Mouse (Mus musculus): ENCODE data around the gene Gm10638. TPM values are rescaled to one million over a fixed set of nuclear protein-coding genes. Genes with fewer than 3 reads are reported as not detected.

The Gm10638 gene
- polyA plus RNA-seq, 1 experiment = 6.3 TPM

GRCm38 (mm10) chr8:86740899-86741298 lies 4.6 kb upstream of the Gm10638 start:
- Histone ChIP-seq H3K36me3 (ENCODE audit: control insufficient read depth, insufficient read depth, low read length) (no peaks in the 10 kb centered on the region), H3K27ac (ENCODE audit: insufficient read depth, low read depth, low read length) (no peak overlapping the region), H3K4me1 (ENCODE audit: control insufficient read depth, insufficient read depth, insufficient read length, low read length) (peaks cover 18% of the 10 kb centered on the region; the same call in 1 of the 2 replicates), H3K27me3 (ENCODE audit: control insufficient read depth, insufficient read depth, low read length) (no peaks in the 10 kb centered on the region), H3K4me3 (ENCODE audit: low read depth, low read length) (no peak overlapping the region)
- TF ChIP-seq CTCF (IDR thresholded peaks at IDR 0.05; ENCODE audit: extremely low read depth, insufficient read length, insufficient replicate concordance, low read depth, low read length) (no peak), POLR2A (IDR thresholded peaks at IDR 0.05; ENCODE audit: low read depth, low read length) (no peak)

GRCm38 (mm10) chr8:86741627-86742026 lies 3.9 kb upstream of the Gm10638 start:
- H3K27me3 ChIP-seq (ENCODE audit: control insufficient read depth, insufficient read depth, low read length) = no peaks in the 10 kb centered on the region
- no peak for TF ChIP-seq CTCF (IDR thresholded peaks at IDR 0.05; ENCODE audit: extremely low read depth, insufficient read length, insufficient replicate concordance, low read depth, low read length)
- TF ChIP-seq POLR2A (IDR thresholded peaks at IDR 0.05; ENCODE audit: low read depth, low read length) = no peak
- no peaks in the 10 kb centered on the region for H3K36me3 ChIP-seq (ENCODE audit: control insufficient read depth, insufficient read depth, low read length)
- H3K4me3 ChIP-seq (ENCODE audit: low read depth, low read length) = no peak overlapping the region
- peaks cover 17% of the 10 kb centered on the region for H3K4me1 ChIP-seq (ENCODE audit: control insufficient read depth, insufficient read depth, insufficient read length, low read length)
- no peak overlapping the region for H3K27ac ChIP-seq (ENCODE audit: insufficient read depth, low read depth, low read length)

DNA sequence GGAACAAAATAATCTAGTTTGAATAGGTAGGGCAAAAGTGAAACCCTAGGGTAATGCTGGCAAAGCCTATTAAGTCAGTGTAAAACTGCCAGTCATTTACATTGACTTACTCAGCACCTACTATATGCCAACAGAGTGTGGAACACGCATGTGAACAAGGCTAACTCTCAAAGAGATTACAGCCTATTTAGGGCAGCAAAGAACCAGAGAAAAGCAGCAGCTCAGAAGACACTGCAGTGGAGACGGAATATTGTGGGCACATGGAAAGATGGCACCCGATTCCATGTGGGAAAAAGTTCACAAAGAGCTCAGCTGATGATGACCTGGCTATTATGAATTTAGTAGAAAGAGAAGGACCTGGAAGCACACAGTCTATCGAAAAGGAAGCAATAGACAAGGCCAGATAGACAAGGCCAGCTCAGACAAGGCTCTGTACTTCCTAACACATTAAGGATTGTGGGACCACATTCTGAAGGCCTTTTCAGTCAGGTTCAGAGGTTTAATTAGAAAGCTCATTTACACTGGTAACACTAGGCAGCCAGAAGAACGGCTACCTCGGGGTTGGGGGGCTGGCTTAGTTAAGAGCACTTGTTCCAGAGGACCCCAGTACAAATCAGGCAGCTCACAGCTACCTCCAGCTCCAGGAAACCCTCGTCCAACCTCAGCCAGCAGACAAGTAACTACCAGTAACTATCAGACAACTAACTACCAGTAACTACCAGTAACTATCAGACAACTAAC lies 2.7 kb upstream of the Gm10638 start:
- 79% methylated on average over 7 of the region's 7 CpGs for WGBS
- 0 out of 2 replicates have a peak overlapping the region, but pooled peaks have one; percentile 11 for H3K27ac ChIP-seq (ENCODE audit: insufficient read depth, low read depth, low read length)
- peaks cover 18% of the 10 kb centered on the region for H3K4me1 ChIP-seq (ENCODE audit: control insufficient read depth, insufficient read depth, insufficient read length, low read length)
- H3K27me3 ChIP-seq (ENCODE audit: control insufficient read depth, insufficient read depth, low read length) = no peaks in the 10 kb centered on the region
- no peak overlapping the region for H3K4me3 ChIP-seq (ENCODE audit: low read depth, low read length)
- TF ChIP-seq CTCF (IDR thresholded peaks at IDR 0.05; ENCODE audit: extremely low read depth, insufficient read length, insufficient replicate concordance, low read depth, low read length) = no peak
- TF ChIP-seq POLR2A (IDR thresholded peaks at IDR 0.05; ENCODE audit: low read depth, low read length) = no peak
- H3K36me3 ChIP-seq (ENCODE audit: control insufficient read depth, insufficient read depth, low read length) = no peaks in the 10 kb centered on the region

DNA sequence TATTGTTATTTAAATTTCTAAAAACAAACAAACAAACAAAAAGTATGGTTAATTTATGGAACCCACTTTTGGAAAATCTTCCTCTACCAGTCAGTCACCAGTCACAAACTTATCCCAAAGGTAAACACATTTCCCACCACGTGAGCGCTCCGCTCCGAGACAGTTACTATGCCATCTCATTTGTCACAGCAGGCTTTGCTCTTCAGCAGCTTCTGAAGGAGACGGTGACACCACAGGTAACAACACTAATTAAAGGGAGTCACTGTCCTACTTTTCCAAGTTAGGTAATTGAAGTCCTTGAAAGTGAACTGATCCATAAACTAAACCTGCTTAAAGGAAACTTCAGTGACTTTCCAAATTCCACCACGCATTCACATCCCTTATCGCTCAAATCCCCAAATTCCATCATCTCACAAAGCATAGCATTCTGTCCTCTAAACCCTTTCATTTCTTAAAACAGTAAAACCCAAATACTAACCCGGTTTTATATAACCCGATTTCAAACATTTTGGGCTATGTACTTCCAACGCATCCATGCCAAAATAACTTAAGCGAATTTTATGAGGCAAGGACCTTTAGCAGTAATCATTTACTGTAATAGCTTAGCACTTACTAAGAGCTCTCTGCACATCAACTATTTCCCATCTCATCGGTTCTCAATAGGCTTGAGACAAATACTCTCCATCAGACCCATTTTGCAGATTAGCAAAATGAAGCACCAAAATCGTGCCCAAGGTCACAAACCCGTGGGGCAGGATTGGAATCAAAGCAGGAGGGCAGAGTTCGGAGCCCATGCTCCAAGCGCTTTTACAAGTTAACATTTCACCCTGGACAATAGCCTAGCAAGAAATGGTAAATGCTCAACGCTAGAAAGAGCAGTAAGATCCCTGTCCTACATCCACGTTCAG lies 932 bp upstream of the Gm10638 start:
- TF ChIP-seq CTCF (IDR thresholded peaks at IDR 0.05; ENCODE audit: extremely low read depth, insufficient read length, insufficient replicate concordance, low read depth, low read length) = no peak
- TF ChIP-seq POLR2A (IDR thresholded peaks at IDR 0.05; ENCODE audit: low read depth, low read length) = no peak
- H3K36me3 ChIP-seq (ENCODE audit: control insufficient read depth, insufficient read depth, low read length) = no peaks in the 10 kb centered on the region
- peak overlapping the region; percentile 99 for H3K4me3 ChIP-seq (ENCODE audit: low read depth, low read length)
- peak overlapping the region; percentile 89 for H3K27ac ChIP-seq (ENCODE audit: insufficient read depth, low read depth, low read length)
- no peaks in the 10 kb centered on the region for H3K27me3 ChIP-seq (ENCODE audit: control insufficient read depth, insufficient read depth, low read length)
- 18% methylated on average over 18 of the region's 18 CpGs for WGBS
- peaks cover 15% of the 10 kb centered on the region for H3K4me1 ChIP-seq (ENCODE audit: control insufficient read depth, insufficient read depth, insufficient read length, low read length)

DNA sequence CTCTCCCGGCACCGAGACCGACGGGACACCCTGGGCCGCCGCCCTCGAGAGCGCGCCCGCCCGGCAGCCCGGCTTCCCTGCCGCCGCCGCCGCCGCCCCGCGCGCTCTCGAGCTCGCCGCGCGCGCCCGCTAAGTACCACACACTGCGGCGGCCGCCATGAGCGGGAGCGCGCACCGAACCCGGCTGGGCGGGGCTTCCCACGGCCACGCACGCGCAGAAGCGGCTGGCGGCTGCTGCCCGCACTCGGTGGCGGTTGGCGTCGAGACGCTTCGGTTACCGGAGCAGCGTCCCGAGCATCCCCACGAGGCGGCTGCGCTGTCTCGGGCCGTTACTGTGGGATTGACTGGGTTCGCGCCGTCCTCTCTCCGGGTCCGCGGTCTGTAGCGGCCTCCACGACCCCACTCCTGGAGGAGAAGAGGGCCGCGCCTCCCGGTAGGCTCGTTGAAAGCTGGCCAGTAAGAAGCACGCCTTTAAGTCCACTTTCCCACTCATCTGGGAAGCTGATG lies 489 bp downstream of the Gm10638 start:
- Histone ChIP-seq H3K27me3 (ENCODE audit: control insufficient read depth, insufficient read depth, low read length) (no peaks in the 10 kb centered on the region), H3K4me3 (ENCODE audit: low read depth, low read length) (peak overlapping the region; percentile 99), H3K27ac (ENCODE audit: insufficient read depth, low read depth, low read length) (peak overlapping the region; percentile 89), H3K4me1 (ENCODE audit: control insufficient read depth, insufficient read depth, insufficient read length, low read length) (peaks cover 13% of the 10 kb centered on the region), H3K36me3 (ENCODE audit: control insufficient read depth, insufficient read depth, low read length) (no peaks in the 10 kb centered on the region)
- under 1% methylated on average over 63 of the region's 70 CpGs for whole genome bisulfite sequencing
- TF ChIP-seq CTCF (IDR thresholded peaks at IDR 0.05; ENCODE audit: extremely low read depth, insufficient read length, insufficient replicate concordance, low read depth, low read length) = no peak
- peak; percentile 56 for TF ChIP-seq POLR2A (IDR thresholded peaks at IDR 0.05; ENCODE audit: low read depth, low read length)

DNA sequence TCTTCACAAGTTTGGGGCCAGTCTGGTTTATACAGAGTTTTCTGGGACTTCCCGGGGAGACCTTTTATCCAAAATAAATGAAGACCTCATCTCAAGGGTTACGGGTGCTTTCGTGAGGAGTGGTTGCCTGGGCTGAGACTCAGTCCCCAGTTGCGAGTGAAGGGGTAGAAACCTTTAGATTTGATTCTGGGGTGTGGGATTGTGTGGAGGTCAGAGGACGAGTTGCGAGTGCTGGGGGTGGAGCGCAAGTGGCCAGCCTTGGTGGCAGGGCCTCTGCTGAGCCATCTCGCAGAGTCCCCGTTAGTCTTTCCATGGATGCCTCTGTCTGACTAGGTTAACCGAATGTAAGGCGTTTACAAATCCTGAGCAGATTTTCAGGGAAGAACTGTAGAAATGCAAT lies 1.0 kb downstream of the Gm10638 start:
- Histone ChIP-seq H3K36me3 (ENCODE audit: control insufficient read depth, insufficient read depth, low read length) (no peaks in the 10 kb centered on the region), H3K4me1 (ENCODE audit: control insufficient read depth, insufficient read depth, insufficient read length, low read length) (peaks cover 11% of the 10 kb centered on the region), H3K27ac (ENCODE audit: insufficient read depth, low read depth, low read length) (0 out of 2 replicates have a peak overlapping the region, but pooled peaks have one; percentile 8), H3K27me3 (ENCODE audit: control insufficient read depth, insufficient read depth, low read length) (no peaks in the 10 kb centered on the region), H3K4me3 (ENCODE audit: low read depth, low read length) (peak overlapping the region; percentile 99)
- TF ChIP-seq POLR2A (IDR thresholded peaks at IDR 0.05; ENCODE audit: low read depth, low read length) = no peak
- no peak for TF ChIP-seq CTCF (IDR thresholded peaks at IDR 0.05; ENCODE audit: extremely low read depth, insufficient read length, insufficient replicate concordance, low read depth, low read length)
- WGBS = 15% methylated on average over 11 of the region's 11 CpGs

DNA sequence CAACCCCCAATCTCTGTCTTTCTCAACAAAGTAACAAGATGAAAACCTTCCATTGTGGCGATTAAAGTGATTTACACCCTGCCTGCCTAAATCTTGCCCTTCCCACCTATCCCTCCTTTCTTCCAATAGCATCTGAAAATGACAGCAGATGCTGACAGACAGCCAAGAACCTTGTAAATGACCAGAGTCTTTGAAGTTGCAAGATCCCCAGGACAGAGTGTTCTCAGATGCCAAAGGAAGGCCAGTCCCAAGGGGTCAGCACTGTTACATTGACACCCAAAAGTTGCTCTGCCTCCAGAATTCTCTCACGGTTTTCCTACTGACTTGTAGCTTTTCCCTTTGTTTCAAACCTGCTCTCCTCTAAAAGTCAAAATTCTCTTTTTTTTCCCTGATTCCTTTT lies 4.3 kb downstream of the Gm10638 start:
- no peak overlapping the region for H3K4me3 ChIP-seq (ENCODE audit: low read depth, low read length)
- WGBS = 72% methylated on average over 2 of the region's 2 CpGs
- H3K27ac ChIP-seq (ENCODE audit: insufficient read depth, low read depth, low read length) = no peak overlapping the region
- H3K27me3 ChIP-seq (ENCODE audit: control insufficient read depth, insufficient read depth, low read length) = no peaks in the 10 kb centered on the region
- H3K4me1 ChIP-seq (ENCODE audit: control insufficient read depth, insufficient read depth, insufficient read length, low read length) = peaks cover 3% of the 10 kb centered on the region; the same call in 1 of the 2 replicates
- no peaks in the 10 kb centered on the region for H3K36me3 ChIP-seq (ENCODE audit: control insufficient read depth, insufficient read depth, low read length)
- TF ChIP-seq CTCF (IDR thresholded peaks at IDR 0.05; ENCODE audit: extremely low read depth, insufficient read length, insufficient replicate concordance, low read depth, low read length) (no peak), POLR2A (IDR thresholded peaks at IDR 0.05; ENCODE audit: low read depth, low read length) (no peak)
